9 mouse cellular contexts compared by ENCODE assay signal in the genomic region with DNA sequence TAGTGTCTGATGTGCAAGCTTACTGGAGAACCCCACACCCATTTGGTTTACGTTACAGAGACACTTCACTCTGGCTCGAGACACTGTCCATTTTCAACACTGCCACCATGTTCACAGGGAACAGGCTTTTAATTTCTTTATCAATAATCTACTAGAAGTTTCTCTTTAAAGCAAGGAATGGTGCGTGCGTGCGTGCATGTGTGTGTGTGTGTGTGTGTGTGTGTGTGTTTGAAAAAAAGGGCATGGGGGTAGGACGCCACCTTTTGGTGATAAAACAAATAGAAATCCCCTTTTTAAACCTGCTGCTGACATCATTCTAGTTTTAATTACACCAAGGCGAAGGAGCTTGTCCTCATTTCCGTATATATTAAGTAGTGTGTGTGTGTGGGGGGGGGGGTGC. TPM values are rescaled to one million over a fixed set of nuclear protein-coding genes. Genes with fewer than 3 reads are reported as not detected.
DNase-seq lines count a peak whose midpoint lies in the region; ATAC-seq and TF ChIP-seq lines count a peak whose summit lies in the region.
"Had no signal": no experiment of that assay in that cellular context is flagged by ENCODE, and none has a peak within 500 bp of the region (broad histone marks: within the 10 kb centered on the region; RNA-seq: fewer than 3 reads in every experiment).

No protein-coding gene starts in this region.

- no peaks in the 10 kb centered on the region for H3K4me1 ChIP-seq in intestine, postnatal 0 days (replicated peaks; ENCODE audit: control insufficient read depth, insufficient read depth, low read length)
- H3K4me1 ChIP-seq in intestine, embryonic 15.5 days (replicated peaks), result no peaks in the 10 kb centered on the region; the same call in 1 of the 2 replicates

- H3K9ac ChIP-seq in intestine, postnatal 0 days (ENCODE audit: low read depth, low read length), result no peak overlapping the region
- H3K9ac ChIP-seq in intestine, embryonic 15.5 days, result no peak overlapping the region
- H3K9ac ChIP-seq: embryonic facial prominence, embryonic 13.5 days had no signal

- no peaks in the 10 kb centered on the region; the same call in 1 of the 2 replicates for H3K36me3 ChIP-seq in intestine, postnatal 0 days (ENCODE audit: control insufficient read depth, insufficient read depth)
- H3K36me3 ChIP-seq in intestine, embryonic 15.5 days, result no peaks in the 10 kb centered on the region; the same call in 1 of the 2 replicates

- 67% methylated on average over 8 of the region's 8 CpGs for WGBS in intestine, postnatal 0 days
- WGBS in intestine, embryonic 15.5 days, result 55% methylated on average over 8 of the region's 8 CpGs

- peak; percentile 44 for DNase-seq in right cerebral cortex, postnatal 14 days
- no peak for DNase-seq in right cerebral cortex, postnatal 25 days
- DNase-seq in adipocyte (ENCODE audit: low spot score), result peak; percentile 53
- peak; percentile 35 to 64 for DNase-seq in kidney, postnatal 36 days
- no peak for DNase-seq in spleen, postnatal 36 days (ENCODE audit: low spot score in 2 of 2)

- ATAC-seq in intestine, postnatal 0 days, result no peak
- no peak for ATAC-seq in intestine, embryonic 15.5 days
- no peak for ATAC-seq in activated CD4-positive, CD25-positive, alpha-beta regulatory T cell, adult 4 months

- H3K4me3 ChIP-seq in intestine, postnatal 0 days (ENCODE audit: low read depth, low read length), result no peak overlapping the region
- no peak overlapping the region for H3K4me3 ChIP-seq in intestine, embryonic 15.5 days (replicated peaks)
- H3K4me3 ChIP-seq: embryonic facial prominence, embryonic 13.5 days had no signal

- TF ChIP-seq CTCF in intestine, postnatal 0 days (IDR thresholded peaks at IDR 0.05; ENCODE audit: low read depth), result peak; percentile 65

- no peak overlapping the region for H3K4me2 ChIP-seq in intestine, postnatal 0 days (replicated peaks; ENCODE audit: low read depth)
- no peak overlapping the region for H3K4me2 ChIP-seq in intestine, embryonic 15.5 days (replicated peaks)
- H3K4me2 ChIP-seq: embryonic facial prominence, embryonic 13.5 days had no signal

- no peaks in the 10 kb centered on the region for H3K9me3 ChIP-seq in intestine, postnatal 0 days (ENCODE audit: control insufficient read depth)
- H3K9me3 ChIP-seq in intestine, embryonic 15.5 days, result no peaks in the 10 kb centered on the region

- H3K27ac ChIP-seq in intestine, postnatal 0 days (ENCODE audit: low read depth, low read length), result no peak overlapping the region
- no peak overlapping the region for H3K27ac ChIP-seq in intestine, embryonic 15.5 days
- H3K27ac ChIP-seq: embryonic facial prominence, embryonic 13.5 days had no signal

- H3K27me3 ChIP-seq in intestine, postnatal 0 days (replicated peaks; ENCODE audit: control insufficient read depth, insufficient read depth, low read length), result no peaks in the 10 kb centered on the region
- H3K27me3 ChIP-seq in intestine, embryonic 15.5 days (replicated peaks), result no peaks in the 10 kb centered on the region

RNA-seq across cellular contexts. Expression of gene Foxp1, which starts 2.8 kb away (rescaled TPM):
- polyA plus RNA-seq in intestine, postnatal 0 days (2015; fragmentation: Nextera tagmentation; extraction: Ambion mirVana), result 45.3 and 57.0 TPM in 2 replicates
- polyA plus RNA-seq in intestine, embryonic 15.5 days (2015; fragmentation: Nextera tagmentation; extraction: Ambion mirVana), result 87.2 and 103 TPM in 2 replicates
- polyA plus RNA-seq in activated CD4-positive, CD25-positive, alpha-beta regulatory T cell, adult 4 months (2017; shearing (Covaris generic)), result 100 to 1,000 TPM; 210 to 217 TPM

Comparison
In these comparisons a context has a peak if more than half of its experiments do, and no peak if none do; other contexts are left out.
1. DNase-seq: peak in right cerebral cortex, postnatal 14 days (single experiment), adipocyte (single experiment) and kidney, postnatal 36 days (2 of 2); none in right cerebral cortex, postnatal 25 days (single experiment) and spleen, postnatal 36 days (0 of 2).